7 mouse cellular contexts compared by ENCODE assay signal in genomic region chr1:185364183-185364540, GRCm38 (mm10). TPM values are rescaled to one million over a fixed set of nuclear protein-coding genes. Genes with fewer than 3 reads are reported as not detected.
A peak's percentile ranks its signal among the peaks of the same experiment; 100 is the strongest.
DNase-seq lines count a peak whose midpoint lies in the region; ATAC-seq lines count a peak whose summit lies in the region.

No protein-coding gene starts in this region.

- H3K27me3 ChIP-seq in lung, embryonic 15.5 days = no peaks in the 10 kb centered on the region
- H3K27me3 ChIP-seq in forebrain, embryonic 13.5 days = no peaks in the 10 kb centered on the region
- H3K27me3 ChIP-seq in limb, embryonic 13.5 days = no peaks in the 10 kb centered on the region
- no peaks in the 10 kb centered on the region for H3K27me3 ChIP-seq in stomach, embryonic 14.5 days (ENCODE audit: control insufficient read depth, insufficient read depth, low read length)

- peak overlapping the region; percentile 93 for H3K9ac ChIP-seq in lung, embryonic 15.5 days
- peak overlapping the region; percentile 88 for H3K9ac ChIP-seq in forebrain, embryonic 13.5 days
- H3K9ac ChIP-seq in limb, embryonic 13.5 days = peak overlapping the region; percentile 86
- H3K9ac ChIP-seq in stomach, embryonic 14.5 days (replicated peaks; ENCODE audit: low read depth, low read length) = peak overlapping the region; percentile 87

- peak overlapping the region; percentile 73 for H3K4me2 ChIP-seq in lung, embryonic 15.5 days
- H3K4me2 ChIP-seq in forebrain, embryonic 13.5 days = peak overlapping the region; percentile 66
- H3K4me2 ChIP-seq in limb, embryonic 13.5 days (replicated peaks) = peak overlapping the region; percentile 80
- peak overlapping the region; percentile 81 for H3K4me2 ChIP-seq in stomach, embryonic 14.5 days (replicated peaks; ENCODE audit: low read depth, low read length)

- peak overlapping the region; percentile 96 for H3K4me3 ChIP-seq in lung, embryonic 15.5 days
- peak overlapping the region; percentile 96 for H3K4me3 ChIP-seq in forebrain, embryonic 13.5 days
- H3K4me3 ChIP-seq in limb, embryonic 13.5 days = peak overlapping the region; percentile 71
- peak overlapping the region; percentile 99 for H3K4me3 ChIP-seq in stomach, embryonic 14.5 days (ENCODE audit: low read depth, low read length)

- DNase-seq in lung, postnatal 10 days = no peak
- DNase-seq in thymus, postnatal 25 days = no peak
- no peak for DNase-seq in cerebellum, adult 9-10 months

- peak overlapping the region; percentile 93; the same call in 1 of the 2 replicates for H3K27ac ChIP-seq in lung, embryonic 15.5 days
- H3K27ac ChIP-seq in forebrain, embryonic 13.5 days = no peak overlapping the region
- no peak overlapping the region for H3K27ac ChIP-seq in limb, embryonic 13.5 days
- peak overlapping the region; percentile 94; the same call in 1 of the 2 replicates for H3K27ac ChIP-seq in stomach, embryonic 14.5 days (ENCODE audit: low read length)

- H3K4me1 ChIP-seq in lung, embryonic 15.5 days = peaks cover 24% of the 10 kb centered on the region
- peaks cover 25% of the 10 kb centered on the region for H3K4me1 ChIP-seq in forebrain, embryonic 13.5 days
- H3K4me1 ChIP-seq in limb, embryonic 13.5 days = peaks cover 25% of the 10 kb centered on the region
- H3K4me1 ChIP-seq in stomach, embryonic 14.5 days (ENCODE audit: control insufficient read depth, insufficient read depth, low read length) = peaks cover 16% of the 10 kb centered on the region

- ATAC-seq in lung, embryonic 15.5 days (ENCODE audit: borderline replicate concordance, extremely low read depth, low FRiP score, low TSS enrichment) = no peak
- ATAC-seq in forebrain, embryonic 13.5 days = no peak
- no peak for ATAC-seq in limb, embryonic 13.5 days (ENCODE audit: low FRiP score, low read depth)
- no peak for ATAC-seq in stomach, embryonic 14.5 days (ENCODE audit: insufficient number of reproducible peaks, insufficient read depth, low FRiP score, low read depth)

- WGBS in lung, embryonic 15.5 days = 28% methylated on average over 6 of the region's 6 CpGs
- WGBS in forebrain, embryonic 13.5 days = 40% methylated on average over 6 of the region's 6 CpGs
- 49% methylated on average over 6 of the region's 6 CpGs for WGBS in limb, embryonic 13.5 days
- 46% methylated on average over 6 of the region's 6 CpGs for WGBS in stomach, embryonic 14.5 days

- peaks cover 6% of the 10 kb centered on the region for H3K36me3 ChIP-seq in lung, embryonic 15.5 days
- peaks cover 9% of the 10 kb centered on the region; the same call in 1 of the 2 replicates for H3K36me3 ChIP-seq in forebrain, embryonic 13.5 days (ENCODE audit: poor library complexity, severe bottlenecking)
- H3K36me3 ChIP-seq in limb, embryonic 13.5 days = peaks cover 13% of the 10 kb centered on the region
- H3K36me3 ChIP-seq in stomach, embryonic 14.5 days (ENCODE audit: control insufficient read depth, insufficient read depth, low read length) = peaks cover 11% of the 10 kb centered on the region; the same call in 1 of the 2 replicates

- no peaks in the 10 kb centered on the region for H3K9me3 ChIP-seq in lung, embryonic 15.5 days
- no peaks in the 10 kb centered on the region for H3K9me3 ChIP-seq in forebrain, embryonic 13.5 days (replicated peaks)
- no peaks in the 10 kb centered on the region for H3K9me3 ChIP-seq in limb, embryonic 13.5 days
- no peaks in the 10 kb centered on the region for H3K9me3 ChIP-seq in stomach, embryonic 14.5 days (ENCODE audit: control insufficient read depth, low read depth, low read length)

RNA-seq across cellular contexts. Expression of gene Eprs, which starts 1.3 kb away (rescaled TPM):
- 143 and 148 TPM in 2 replicates for polyA plus RNA-seq in lung, embryonic 15.5 days (2015; fragmentation: Nextera tagmentation; extraction: Ambion mirVana)
- polyA plus RNA-seq in forebrain, embryonic 13.5 days (2015; fragmentation: Nextera tagmentation; extraction: Ambion mirVana) = 151 and 159 TPM in 2 replicates
- 164 and 177 TPM in 2 replicates for polyA plus RNA-seq in limb, embryonic 13.5 days (2015; fragmentation: Nextera tagmentation; extraction: Ambion mirVana)
- polyA plus RNA-seq in stomach, embryonic 14.5 days (2014; fragmentation: Nextera tagmentation; extraction: Ambion mirVana) = 167 and 169 TPM in 2 replicates

RNA-seq across cellular contexts. Expression of gene Bpnt1, which starts 32.2 kb away (rescaled TPM):
- 30.4 and 32.3 TPM in 2 replicates for polyA plus RNA-seq in lung, embryonic 15.5 days (2015; fragmentation: Nextera tagmentation; extraction: Ambion mirVana)
- polyA plus RNA-seq in forebrain, embryonic 13.5 days (2015; fragmentation: Nextera tagmentation; extraction: Ambion mirVana) = 34.8 and 37.7 TPM in 2 replicates
- polyA plus RNA-seq in limb, embryonic 13.5 days (2015; fragmentation: Nextera tagmentation; extraction: Ambion mirVana) = 19.7 and 21.9 TPM in 2 replicates
- 28.0 and 32.5 TPM in 2 replicates for polyA plus RNA-seq in stomach, embryonic 14.5 days (2014; fragmentation: Nextera tagmentation; extraction: Ambion mirVana)

RNA-seq across cellular contexts. Expression of gene Iars2, which starts 35.0 kb away (rescaled TPM):
- polyA plus RNA-seq in lung, embryonic 15.5 days (2015; fragmentation: Nextera tagmentation; extraction: Ambion mirVana) = 28.4 and 28.9 TPM in 2 replicates
- 18.0 and 21.0 TPM in 2 replicates for polyA plus RNA-seq in forebrain, embryonic 13.5 days (2015; fragmentation: Nextera tagmentation; extraction: Ambion mirVana)
- polyA plus RNA-seq in limb, embryonic 13.5 days (2015; fragmentation: Nextera tagmentation; extraction: Ambion mirVana) = 25.8 and 27.0 TPM in 2 replicates
- polyA plus RNA-seq in stomach, embryonic 14.5 days (2014; fragmentation: Nextera tagmentation; extraction: Ambion mirVana) = 32.0 and 33.9 TPM in 2 replicates

Comparison
In these comparisons a context has a peak if more than half of its experiments do, and no peak if none do; other contexts are left out.
1. H3K27ac ChIP-seq: peak in lung, embryonic 15.5 days (single experiment) and stomach, embryonic 14.5 days (single experiment); none in forebrain, embryonic 13.5 days (single experiment) and limb, embryonic 13.5 days (single experiment).
2. Peak in every context shown above with its lines, with median percentiles within 50 percentile points of each other: H3K4me2 ChIP-seq, H3K4me3 ChIP-seq and H3K9ac ChIP-seq.